8 mouse cellular contexts compared by ENCODE assay signal in the genomic region with DNA sequence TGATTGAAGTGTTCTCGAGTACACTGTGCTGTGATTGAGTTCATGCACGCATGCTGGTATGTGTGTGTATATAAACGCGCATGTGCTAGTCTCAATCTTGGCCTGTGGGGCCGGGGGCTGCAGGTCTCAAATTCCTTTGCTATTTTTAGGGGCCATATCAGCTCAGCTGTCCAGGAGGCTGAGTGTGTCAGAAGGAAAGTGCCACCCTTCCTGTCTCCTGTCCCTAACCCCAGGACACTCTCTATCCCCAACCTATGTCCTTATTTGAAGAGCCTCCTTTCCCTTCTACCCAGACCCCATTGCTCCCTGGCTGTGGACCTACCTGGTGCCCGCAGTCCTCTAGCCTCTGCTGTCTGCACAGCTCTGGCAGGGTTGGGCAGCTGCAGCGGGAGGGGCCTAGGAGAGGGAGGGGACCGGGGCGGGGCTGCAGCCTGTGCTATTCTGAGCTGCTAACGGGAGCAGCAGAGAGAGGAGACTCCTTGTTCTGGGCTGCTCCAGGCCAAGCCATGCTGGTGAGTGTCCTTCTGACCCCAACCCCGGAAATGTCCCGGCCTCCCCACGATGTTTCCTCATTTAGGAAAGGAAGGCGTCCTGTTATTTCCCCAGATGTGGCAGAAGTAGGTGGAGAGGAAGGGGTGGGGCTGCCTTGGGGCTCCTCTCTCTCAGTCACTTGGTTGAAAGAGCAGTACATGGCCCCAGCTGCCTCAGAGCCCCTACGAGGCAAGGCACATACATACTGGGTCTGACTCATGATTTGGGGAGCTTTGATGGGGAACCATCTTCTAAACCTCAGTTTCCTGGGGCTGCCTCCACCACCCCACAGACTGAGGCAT. TPM values are rescaled to one million over a fixed set of nuclear protein-coding genes. Genes with fewer than 3 reads are reported as not detected.
A peak's percentile ranks its signal among the peaks of the same experiment; 100 is the strongest.
DNase-seq lines count a peak whose midpoint lies in the region; ATAC-seq lines count a peak whose summit lies in the region.

No protein-coding gene starts in this region.

- peak overlapping the region; percentile 41 for H3K4me2 ChIP-seq in intestine, embryonic 15.5 days (replicated peaks)
- H3K4me2 ChIP-seq in liver, embryonic 15.5 days, result peak overlapping the region; percentile 58
- peak overlapping the region; percentile 24 for H3K4me2 ChIP-seq in neural tube, embryonic 12.5 days (replicated peaks)

- DNase-seq in embryo, embryonic 10 days (ENCODE audit: low spot score), result peak; percentile 41
- no peak for DNase-seq in embryo, embryonic 9.5 days (ENCODE audit: extremely low spot score)
- DNase-seq in heart, adult 11 months, result peak; percentile 100
- DNase-seq in thymus, postnatal 36 days, result peak; percentile 81 to 90

- 12% methylated on average over 15 of the region's 15 CpGs for WGBS in intestine, embryonic 15.5 days
- WGBS in liver, embryonic 15.5 days (ENCODE audit: insufficient replicate concordance), result 9% methylated on average over 15 of the region's 15 CpGs
- WGBS in neural tube, embryonic 12.5 days, result 32% methylated on average over 15 of the region's 15 CpGs

- no peaks in the 10 kb centered on the region for H3K36me3 ChIP-seq in intestine, embryonic 15.5 days
- no peaks in the 10 kb centered on the region for H3K36me3 ChIP-seq in liver, embryonic 15.5 days (replicated peaks)
- H3K36me3 ChIP-seq in neural tube, embryonic 12.5 days, result no peaks in the 10 kb centered on the region

- no peak overlapping the region for H3K9ac ChIP-seq in intestine, embryonic 15.5 days
- H3K9ac ChIP-seq in liver, embryonic 15.5 days, result no peak overlapping the region
- 0 out of 2 replicates have a peak overlapping the region, but pooled peaks have one; percentile 21 for H3K9ac ChIP-seq in neural tube, embryonic 12.5 days

- H3K27me3 ChIP-seq in intestine, embryonic 15.5 days (replicated peaks), result no peaks in the 10 kb centered on the region
- H3K27me3 ChIP-seq in liver, embryonic 15.5 days, result no peaks in the 10 kb centered on the region
- H3K27me3 ChIP-seq in neural tube, embryonic 12.5 days (replicated peaks), result no peaks in the 10 kb centered on the region

- H3K4me1 ChIP-seq in brown adipose tissue, adult 24 weeks (ENCODE audit: control insufficient read depth, insufficient read depth, insufficient read length, low read length), result peaks cover 32% of the 10 kb centered on the region
- H3K4me1 ChIP-seq in intestine, embryonic 15.5 days (replicated peaks), result peaks cover 17% of the 10 kb centered on the region
- H3K4me1 ChIP-seq in liver, embryonic 15.5 days (replicated peaks), result peaks cover 41% of the 10 kb centered on the region
- peaks cover 16% of the 10 kb centered on the region for H3K4me1 ChIP-seq in neural tube, embryonic 12.5 days

- peak; percentile 92 for ATAC-seq in intestine, embryonic 15.5 days
- peak; percentile 76 for ATAC-seq in liver, embryonic 15.5 days (ENCODE audit: insufficient read depth)
- no peak for ATAC-seq in neural tube, embryonic 12.5 days (ENCODE audit: low FRiP score, low read depth)

- peak overlapping the region; percentile 97 for H3K27ac ChIP-seq in brown adipose tissue, adult 24 weeks (replicated peaks; ENCODE audit: low read depth, low read length)
- H3K27ac ChIP-seq in intestine, embryonic 15.5 days, result peak overlapping the region; percentile 54; the same call in 1 of the 2 replicates
- H3K27ac ChIP-seq in liver, embryonic 15.5 days (replicated peaks), result peak overlapping the region; percentile 67
- 0 out of 2 replicates have a peak overlapping the region, but pooled peaks have one; percentile 21 for H3K27ac ChIP-seq in neural tube, embryonic 12.5 days

- peak overlapping the region; percentile 46 for H3K4me3 ChIP-seq in brown adipose tissue, adult 24 weeks (ENCODE audit: insufficient read depth, low read depth, low read length)
- H3K4me3 ChIP-seq in intestine, embryonic 15.5 days (replicated peaks), result no peak overlapping the region; the same call in 1 of the 2 replicates
- H3K4me3 ChIP-seq in liver, embryonic 15.5 days (replicated peaks), result peak overlapping the region; percentile 23
- no peak overlapping the region for H3K4me3 ChIP-seq in neural tube, embryonic 12.5 days

- no peaks in the 10 kb centered on the region for H3K9me3 ChIP-seq in intestine, embryonic 15.5 days
- H3K9me3 ChIP-seq in liver, embryonic 15.5 days (replicated peaks), result no peaks in the 10 kb centered on the region
- H3K9me3 ChIP-seq in neural tube, embryonic 12.5 days, result no peaks in the 10 kb centered on the region

RNA-seq across cellular contexts. Expression of gene Gm10277, which starts 13.5 kb away (rescaled TPM):
- polyA plus RNA-seq in brown adipose tissue, adult 24 weeks (2012; ENCODE audit: insufficient read depth, insufficient read length, missing spikeins), result not detected in 2 replicates
- polyA plus RNA-seq in intestine, embryonic 15.5 days (2015; fragmentation: Nextera tagmentation; extraction: Ambion mirVana), result 0.93 and 1.5 TPM in 2 replicates
- 0.39 and 0.85 TPM in 2 replicates for polyA plus RNA-seq in liver, embryonic 15.5 days (2015; fragmentation: Nextera tagmentation; extraction: Ambion mirVana)
- polyA plus RNA-seq in neural tube, embryonic 12.5 days (2016; fragmentation: Nextera tagmentation; extraction: Ambion mirVana), result 2.4 and 2.7 TPM in 2 replicates

RNA-seq across cellular contexts. Expression of gene Myo18a, which starts 38.0 kb away (rescaled TPM):
- polyA plus RNA-seq in brown adipose tissue, adult 24 weeks (2012; ENCODE audit: insufficient read depth, insufficient read length, missing spikeins), result 17.4 and 18.2 TPM in 2 replicates
- polyA plus RNA-seq in intestine, embryonic 15.5 days (2015; fragmentation: Nextera tagmentation; extraction: Ambion mirVana), result 27.7 and 32.1 TPM in 2 replicates
- 14.4 and 15.7 TPM in 2 replicates for polyA plus RNA-seq in liver, embryonic 15.5 days (2015; fragmentation: Nextera tagmentation; extraction: Ambion mirVana)
- 49.5 and 49.9 TPM in 2 replicates for polyA plus RNA-seq in neural tube, embryonic 12.5 days (2016; fragmentation: Nextera tagmentation; extraction: Ambion mirVana)

Comparison
In these comparisons a context has a peak if more than half of its experiments do, and no peak if none do; other contexts are left out.
1. H3K27ac ChIP-seq: peak in every context shown above with its lines; median percentile 97 in brown adipose tissue, adult 24 weeks; 67 in liver, embryonic 15.5 days; 54 in intestine, embryonic 15.5 days; 21 in neural tube, embryonic 12.5 days.
2. H3K4me3 ChIP-seq: peak in brown adipose tissue, adult 24 weeks (single experiment) and liver, embryonic 15.5 days (single experiment); none in intestine, embryonic 15.5 days (single experiment) and neural tube, embryonic 12.5 days (single experiment).
3. Peak in every context shown above with its lines, with median percentiles within 50 percentile points of each other: H3K4me2 ChIP-seq.